Mouse (Mus musculus): ENCODE results near the gene Ostm1.

Ostm1 gene

DNA sequence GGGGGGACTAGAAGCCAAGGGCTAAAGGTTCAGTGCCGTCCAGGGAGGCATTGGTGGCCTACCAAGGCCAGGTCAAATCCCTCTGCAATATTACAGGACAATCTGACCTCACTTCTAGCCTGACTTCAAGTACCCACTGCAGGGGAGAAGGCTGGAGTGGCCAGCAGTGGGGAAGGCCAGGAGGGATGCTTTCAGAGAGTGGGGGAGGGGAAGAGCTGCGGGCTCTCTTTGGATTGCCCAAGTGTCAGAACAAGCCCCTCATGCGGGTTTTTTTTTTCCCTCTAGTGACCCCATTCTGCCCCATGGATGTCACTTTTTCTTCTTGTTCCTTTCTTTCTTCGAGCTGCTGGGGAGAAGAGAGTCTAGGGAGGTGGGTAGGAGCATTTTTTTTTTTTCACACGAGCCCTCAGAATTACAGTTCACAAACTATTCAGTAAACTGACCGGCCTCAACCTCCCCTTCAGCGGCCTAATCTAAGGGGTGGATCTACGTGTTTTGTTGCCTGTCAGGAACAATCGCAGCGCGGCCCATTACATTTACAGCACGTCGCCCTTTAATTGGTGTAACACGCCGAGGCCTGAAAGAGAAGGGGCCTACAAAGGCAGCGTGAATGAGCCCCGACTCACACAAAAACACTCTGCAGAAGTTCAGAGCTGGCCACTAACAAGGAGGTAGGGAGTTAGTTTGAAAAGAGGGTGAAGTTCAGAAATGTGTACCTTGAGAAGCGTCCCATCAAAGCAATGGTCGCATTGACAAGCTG is 47.2 kb downstream of the Ostm1 start:
- DNase-seq (ENCODE audit: low spot score in 2 of 2) = no peak

DNA sequence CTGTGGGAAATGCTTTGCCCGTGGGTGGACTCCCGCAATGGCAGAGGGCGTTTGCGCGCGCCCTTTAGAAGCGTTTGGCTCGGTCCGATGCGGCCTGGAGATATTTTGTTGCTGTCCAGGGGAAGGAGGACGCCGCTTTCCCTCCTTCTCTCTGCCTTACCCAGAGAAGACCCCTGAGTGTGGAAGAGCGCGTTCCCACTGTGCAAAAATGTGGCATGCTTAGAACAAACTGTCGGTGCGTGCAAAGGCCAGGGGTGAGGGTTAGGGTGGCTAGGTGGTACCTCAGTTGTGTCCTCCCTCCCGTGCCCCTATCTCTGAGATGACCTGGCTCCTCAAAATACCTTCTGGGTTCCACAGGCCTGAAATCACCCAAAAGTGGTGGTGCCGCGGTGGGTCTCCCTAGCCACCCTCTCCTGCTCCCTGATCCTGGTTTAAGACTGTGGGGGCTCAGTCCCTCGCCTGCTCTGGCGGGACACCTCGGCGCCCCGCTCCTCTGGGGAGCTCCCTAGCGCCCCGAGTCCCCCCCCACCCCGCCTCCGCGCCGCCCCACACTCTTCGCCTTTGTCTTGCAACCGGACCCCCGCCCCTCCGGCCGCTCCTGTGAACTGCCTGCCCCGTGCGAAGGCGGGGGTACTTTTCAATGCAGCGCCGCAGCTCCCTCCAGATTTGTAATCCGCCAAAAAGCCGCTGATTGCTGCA is 48.3 kb downstream of the Ostm1 start:
- no peak for DNase-seq (ENCODE audit: low spot score in 2 of 2)

DNA sequence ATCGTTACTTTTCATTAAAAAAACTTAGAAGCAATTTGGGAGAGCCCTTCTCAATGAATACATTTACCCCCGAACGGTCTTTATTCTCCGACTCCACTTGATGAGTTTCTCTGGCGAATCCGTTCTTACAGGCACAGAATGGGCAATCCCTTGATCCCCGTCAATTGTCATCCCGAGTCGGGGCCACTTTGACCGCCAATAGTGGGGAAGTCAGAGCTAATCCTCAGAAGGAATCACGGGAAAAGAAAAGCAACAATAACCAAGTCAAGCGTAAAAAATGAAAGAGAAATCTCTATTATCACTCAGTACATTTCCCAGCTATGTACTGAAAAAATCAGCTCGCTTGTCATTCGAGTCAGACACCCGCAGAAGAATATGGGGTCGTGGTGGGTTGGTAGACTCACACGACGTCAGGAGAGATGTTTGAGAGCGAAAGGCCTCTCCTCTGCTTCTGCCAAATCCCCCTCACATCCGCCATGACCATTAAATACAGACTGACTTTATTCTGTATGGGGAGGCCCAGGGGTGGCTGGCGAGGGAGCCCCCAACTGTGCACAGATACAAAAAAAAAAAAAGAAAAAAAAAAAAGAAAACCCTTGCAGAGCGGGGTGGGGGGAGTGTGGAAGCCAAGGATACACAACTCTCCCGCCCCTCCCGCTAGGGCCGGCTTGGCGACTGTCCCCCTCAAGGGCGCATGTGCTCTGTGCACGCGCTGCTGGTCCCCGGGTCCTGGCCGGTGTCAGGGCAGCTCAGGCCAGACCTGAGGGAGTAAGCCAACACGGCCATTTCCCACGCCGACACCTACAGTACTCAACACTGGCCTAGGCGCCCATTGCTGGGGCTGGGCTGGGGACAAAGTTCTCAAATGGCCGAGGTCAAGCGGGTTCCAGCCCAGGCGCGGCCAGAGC is 49.1 kb downstream of the Ostm1 start:
- no peak for DNase-seq (ENCODE audit: low spot score in 2 of 2)

DNA sequence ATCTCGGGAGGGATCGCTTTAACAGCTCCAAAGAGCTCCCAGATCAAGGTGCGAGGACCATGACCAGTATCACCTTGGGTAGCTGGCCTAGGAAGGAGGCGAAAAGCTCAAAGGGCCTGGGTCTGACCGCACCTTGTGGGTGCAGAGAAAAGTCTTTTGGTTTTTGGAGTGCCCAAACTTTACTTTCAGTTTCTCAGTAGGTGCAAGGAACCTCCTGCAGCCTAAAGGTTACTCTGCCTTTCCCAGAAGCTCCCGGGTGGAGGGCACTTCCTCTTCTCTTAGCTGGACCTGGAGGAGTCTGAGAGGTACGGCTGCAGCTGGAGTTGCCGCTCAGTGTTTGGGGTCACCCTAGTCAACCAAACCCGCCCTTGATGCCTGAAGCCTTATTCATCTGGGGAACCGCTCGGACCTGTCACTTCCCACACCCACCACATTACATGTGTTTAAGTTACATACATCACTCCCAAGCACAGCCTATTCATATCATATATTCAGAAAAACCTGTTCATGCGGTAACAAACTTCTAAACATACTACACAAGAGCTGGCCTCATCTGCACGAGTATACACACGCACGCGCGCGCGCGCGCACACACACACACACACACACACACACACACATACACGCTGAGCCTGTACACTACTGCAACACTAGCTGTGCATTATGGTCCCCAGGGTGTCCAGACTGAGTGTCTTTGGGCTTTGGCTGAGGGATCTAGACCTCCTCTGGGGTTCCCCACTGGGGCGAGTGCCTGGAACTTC is 49.9 kb downstream of the Ostm1 start:
- no peak for DNase-seq (ENCODE audit: low spot score in 2 of 2)

DNA sequence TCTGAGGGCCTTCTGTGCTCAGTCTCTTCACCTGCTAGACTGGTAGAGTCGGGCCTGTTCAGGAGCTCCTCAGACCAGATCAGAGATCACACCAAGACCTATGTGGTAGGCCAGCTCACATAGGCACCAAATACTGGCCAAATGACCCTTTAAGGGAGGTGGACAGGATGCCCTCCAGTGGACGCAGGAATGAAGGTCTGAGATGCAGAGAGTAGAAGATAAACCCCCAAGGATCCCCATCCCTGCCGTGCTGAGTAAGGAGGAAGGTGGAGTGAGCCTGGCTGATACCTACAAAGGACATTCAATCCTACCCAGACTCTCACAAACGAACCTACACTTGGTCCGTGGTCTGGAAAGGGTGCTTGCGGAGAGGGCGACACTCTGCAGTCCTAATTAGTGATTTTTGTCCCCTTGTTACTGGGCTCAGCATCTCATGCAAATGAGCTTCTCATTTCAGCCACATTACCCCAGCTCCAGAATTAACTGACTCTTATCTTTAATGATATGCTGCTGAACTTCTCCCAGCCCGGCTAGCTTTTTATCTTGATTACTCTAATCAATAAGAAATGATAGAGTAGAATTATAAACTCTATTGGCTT is 50.6 kb downstream of the Ostm1 start:
- no peak for DNase-seq (ENCODE audit: low spot score in 2 of 2)

DNA sequence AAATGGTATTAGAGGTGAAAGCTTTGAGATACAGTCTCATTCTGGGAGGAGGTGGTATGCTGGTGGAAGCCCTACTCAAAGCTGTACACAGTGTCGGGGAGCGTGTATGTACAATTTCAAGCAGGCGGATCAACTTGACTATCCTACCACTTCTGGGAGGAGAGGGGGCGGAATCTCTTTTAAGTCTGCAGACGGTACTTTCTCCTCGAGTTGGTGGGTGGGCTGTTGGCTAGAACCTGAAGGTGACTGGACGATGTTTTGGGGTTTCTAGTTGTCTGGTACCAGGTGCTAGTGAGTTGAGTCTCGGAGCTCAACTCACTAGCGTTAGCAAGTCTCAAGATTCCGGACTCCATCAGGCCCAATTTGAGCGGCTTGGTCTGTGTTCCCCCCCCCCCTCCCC is 51.4 kb downstream of the Ostm1 start:
- DNase-seq (ENCODE audit: low spot score in 2 of 2) = no peak

DNA sequence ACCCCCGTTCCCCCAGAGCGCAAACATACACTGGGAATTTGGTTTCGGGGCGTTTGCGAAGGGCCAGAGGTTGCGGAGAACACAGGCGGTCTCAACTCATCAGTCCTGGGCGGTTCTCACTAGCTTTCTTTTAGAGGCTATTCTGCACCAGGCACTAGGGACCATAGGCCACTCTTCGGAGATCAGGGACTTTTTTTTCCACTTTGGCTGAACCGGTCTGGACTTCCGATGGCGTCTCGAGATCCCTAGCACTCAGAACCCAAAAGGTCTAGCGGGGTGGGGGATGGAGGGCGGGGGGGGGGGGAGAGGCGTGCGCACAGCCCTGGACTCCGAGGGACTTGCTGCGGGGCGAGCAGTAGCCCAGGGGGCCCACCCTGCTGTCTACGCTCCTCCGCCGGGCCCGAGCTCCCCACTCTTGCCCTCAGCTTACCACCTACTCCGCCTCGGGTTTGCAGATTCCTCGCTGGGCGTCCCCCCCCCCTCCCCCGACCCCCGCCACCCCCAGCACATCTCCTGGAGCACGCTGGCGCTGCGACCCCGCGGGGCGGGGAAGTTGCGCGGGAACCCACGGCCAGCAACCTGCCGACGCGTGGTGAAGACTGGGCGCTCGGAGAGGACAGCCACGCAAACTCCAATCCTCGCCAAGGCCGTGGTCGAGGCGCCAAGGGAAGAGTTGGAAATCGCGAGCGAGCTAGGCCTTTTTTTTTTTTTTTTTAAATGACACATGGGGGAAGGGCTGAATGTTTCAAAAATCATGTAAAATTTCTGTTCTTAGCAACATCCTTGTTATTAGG is 52.1 kb downstream of the Ostm1 start:
- DNase-seq (ENCODE audit: low spot score in 2 of 2) = no peak

DNA sequence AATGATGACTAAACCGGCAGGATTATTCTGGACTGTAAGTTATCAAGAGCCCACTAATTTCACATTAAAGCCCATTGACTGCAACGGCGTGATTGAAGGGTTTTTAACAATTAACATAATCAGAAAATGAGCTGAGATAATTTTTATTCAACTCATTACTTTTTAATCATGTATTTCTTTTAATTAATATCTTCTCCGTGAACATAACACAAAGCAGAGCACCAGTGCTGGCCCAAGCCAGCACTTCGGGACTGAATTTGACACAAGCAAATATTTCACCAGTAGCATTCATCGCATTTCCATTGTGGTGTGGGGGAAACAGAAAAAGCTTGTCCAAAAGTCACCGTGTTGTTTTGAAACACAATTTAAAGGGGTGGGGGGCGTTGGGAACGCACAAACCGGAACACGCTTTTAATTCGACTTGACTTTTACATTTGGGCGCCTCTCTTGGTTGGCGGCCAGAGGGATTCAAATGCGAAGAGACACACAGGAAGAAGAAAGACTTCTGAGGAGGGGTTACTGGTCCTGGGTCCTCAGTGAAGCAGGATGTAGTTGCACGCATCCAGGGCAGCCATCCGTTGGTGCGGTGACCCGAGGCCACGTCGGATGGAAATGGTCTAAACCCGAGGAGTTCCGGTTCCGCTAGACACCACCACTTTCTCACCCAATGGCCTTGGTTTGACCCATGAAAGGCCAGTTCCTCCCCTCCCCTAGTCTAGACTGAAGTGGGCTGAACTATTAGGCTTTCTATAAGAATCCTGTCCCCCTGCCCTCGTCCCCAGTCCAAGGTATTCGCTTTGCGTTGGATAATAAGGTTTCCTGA is 52.9 kb downstream of the Ostm1 start:
- no peak for DNase-seq (ENCODE audit: low spot score in 2 of 2)

DNA sequence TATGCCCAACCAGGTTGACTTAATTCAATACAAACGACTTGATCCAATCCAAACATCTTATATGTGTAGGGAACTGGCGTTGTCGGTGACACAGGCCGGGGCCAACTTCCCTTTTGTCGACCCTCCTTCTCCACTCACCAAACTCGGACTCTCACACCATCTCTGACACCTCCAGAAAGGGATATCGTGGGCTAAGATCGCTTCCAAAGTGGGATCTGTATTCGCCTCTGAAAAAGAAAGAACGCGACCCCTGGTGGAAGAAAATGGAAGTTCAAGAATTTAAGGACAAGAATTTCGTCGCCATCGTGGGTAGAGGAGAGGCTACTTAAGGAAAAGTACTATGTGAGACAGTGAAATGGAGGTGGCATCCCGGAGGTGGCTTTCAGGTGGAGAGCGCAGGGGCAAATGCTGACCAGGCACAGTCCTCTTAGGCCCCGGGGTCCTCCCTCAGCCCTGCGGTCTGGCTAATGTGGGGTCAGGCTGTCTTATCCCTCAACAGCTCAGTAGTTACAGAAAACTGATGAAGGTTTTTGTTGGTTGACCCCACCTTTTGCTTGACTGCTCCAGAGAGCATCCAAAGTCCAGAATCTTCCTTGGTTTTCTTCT is 53.7 kb downstream of the Ostm1 start:
- DNase-seq (ENCODE audit: low spot score in 2 of 2) = peak in 1 of 2 experiments; percentile 33

DNA sequence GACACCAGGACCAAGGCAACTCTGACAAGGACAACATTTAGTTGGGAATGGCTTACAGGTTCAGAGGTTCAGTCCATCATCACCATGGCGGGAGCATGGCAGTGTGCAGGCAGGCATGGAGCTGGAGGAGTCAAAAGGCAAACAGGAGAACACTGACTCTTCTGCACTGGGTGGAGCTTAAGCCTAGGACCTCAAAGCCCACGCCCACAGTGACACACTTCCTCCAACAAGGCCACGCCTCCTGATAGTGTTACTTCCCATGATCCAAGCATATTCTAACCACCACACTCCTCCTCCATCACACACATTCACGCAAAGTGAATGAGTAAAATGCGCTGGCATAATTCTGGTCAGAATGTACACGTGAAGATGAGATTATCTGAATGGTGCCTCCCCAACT is 56.2 kb downstream of the Ostm1 start:
- no peak for DNase-seq (ENCODE audit: low spot score in 2 of 2)

DNA sequence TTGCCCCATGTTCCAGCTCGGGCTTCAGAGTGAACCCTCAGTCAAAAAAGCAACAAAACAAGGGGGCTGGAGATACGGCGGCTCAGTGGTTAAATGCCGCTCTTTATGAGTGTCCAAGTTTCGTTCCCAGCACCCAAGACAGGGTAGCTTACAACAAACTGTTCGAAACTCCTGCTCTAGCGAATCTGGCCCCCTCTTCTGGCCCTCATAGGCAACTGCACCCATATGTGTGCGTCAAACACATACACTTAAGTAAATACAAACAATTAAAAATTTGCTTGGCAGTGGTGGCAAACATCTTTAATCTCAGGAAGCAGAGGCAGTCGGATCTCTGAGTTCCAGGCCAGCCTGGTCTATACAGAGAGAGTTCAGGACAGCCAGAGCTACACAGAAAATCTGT is 60.0 kb downstream of the Ostm1 start:
- DNase-seq (ENCODE audit: low spot score in 2 of 2) = no peak

DNA sequence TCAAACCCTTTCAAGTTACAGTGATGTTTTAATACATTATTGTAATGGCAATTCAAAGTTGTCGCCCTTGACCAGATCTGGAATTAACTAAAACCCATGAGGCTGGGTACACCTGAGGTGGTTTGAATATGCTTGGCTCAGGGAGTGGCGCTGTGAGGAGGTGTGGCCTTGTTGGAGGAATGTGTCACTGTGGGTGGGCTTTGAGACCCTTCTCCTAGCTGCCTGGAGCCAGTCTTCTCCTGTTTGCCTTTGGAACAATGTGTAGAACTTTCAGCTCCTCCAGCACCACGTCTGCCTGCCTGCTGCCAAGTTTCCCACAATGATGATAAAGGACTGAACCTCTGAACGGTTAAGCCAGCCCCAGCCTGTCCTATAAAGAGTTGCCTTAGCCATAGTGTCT is 62.7 kb downstream of the Ostm1 start:
- no peak for DNase-seq (ENCODE audit: low spot score in 2 of 2)

DNA sequence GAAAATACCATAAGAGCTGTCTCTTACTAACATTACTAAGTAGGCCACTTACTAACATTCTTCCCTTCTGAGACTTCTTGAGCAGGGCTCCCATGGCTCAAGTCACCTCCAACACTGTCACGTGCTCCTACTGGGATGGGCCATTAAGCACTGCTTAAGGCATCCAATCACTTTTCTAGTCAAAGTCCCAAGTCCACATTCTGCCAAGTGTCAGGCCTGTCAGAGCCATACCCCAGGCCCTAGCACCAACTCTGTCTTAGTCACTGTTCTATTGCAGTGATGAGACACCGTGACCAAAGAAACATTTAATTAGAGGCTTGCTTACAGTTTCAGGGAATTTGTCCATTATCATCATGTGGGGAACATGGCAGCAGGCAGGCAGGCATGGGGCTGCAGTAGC is 78.3 kb downstream of the Ostm1 start:
- DNase-seq (ENCODE audit: low spot score in 2 of 2) = no peak

DNA sequence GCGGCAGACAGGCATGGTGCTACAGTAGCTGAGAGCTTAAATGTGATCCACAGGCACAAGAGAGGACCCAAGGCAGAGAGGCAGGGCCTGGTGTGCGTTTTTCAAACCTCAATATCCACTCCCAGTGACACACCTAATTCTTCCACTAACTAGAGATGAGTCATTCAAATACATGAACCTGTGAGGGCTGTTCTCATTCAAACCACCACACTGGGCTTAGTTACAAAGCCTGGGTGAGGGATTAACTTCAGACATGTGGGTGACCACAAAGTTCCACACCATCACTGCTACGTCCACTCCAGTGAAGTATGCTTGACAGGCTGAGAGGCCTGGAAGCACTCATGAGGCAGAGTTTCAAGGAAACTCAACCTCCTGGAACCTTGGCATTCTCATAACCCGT is 86.3 kb downstream of the Ostm1 start:
- DNase-seq (ENCODE audit: low spot score in 2 of 2) = no peak

DNA sequence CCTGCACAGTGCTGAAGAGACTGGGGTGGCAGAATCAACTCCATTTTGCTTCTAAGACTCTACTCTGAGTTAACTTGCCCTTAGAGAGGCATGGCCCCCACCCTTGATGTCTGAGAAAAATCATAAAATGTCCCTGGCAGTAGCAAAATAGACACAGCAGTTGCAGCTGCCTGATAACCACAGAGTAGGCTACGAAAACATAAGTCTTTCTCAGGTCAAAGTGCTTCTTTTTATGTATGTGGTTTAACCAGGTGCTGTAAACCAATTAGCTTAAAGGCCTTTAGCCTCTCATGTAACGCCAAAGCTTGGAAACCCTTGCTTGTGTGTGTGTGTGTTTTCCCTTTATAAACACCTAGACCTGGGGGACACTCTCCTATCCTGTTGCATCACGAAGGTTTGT is 89.2 kb downstream of the Ostm1 start:
- DNase-seq (ENCODE audit: low spot score in 2 of 2) = no peak

DNA sequence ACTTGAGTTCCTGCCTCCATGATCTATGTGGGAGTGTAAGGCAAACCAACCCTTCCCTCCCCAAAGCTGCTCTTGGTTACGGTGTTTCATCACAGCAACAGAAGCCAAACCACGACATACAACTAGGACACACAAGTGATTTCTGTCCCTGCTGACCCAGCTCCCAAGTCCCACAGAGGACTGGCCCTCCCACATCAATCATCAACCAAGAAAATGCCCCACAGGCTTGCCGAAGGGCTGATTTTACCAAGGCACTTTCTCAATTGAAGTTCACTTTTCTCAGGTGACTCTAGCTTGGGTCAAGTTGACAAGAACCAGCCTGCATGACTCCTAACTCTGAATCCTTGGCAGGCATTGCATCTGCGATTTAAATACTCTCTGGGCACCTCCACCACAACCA is 91.9 kb downstream of the Ostm1 start:
- no peak for DNase-seq (ENCODE audit: low spot score in 2 of 2)

DNA sequence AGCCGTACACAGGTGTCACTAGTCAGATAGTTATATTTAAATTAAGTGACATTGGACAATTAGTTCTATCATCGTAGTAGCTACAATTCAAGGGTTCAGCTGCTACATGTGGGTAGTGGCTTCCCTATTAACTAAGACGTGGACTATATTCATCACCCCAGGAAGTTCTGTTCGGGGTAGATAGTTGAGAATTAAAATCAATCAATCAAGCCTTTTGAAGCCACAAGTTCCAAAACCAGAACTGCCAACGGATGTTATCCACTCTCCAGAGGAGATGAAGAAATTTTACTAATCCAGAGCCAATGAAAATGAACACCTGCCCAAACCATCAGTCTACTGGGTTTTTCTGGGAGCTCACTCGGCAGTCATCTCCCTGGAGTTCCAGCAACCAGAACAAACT is 94.7 kb downstream of the Ostm1 start:
- no peak for DNase-seq (ENCODE audit: low spot score in 2 of 2)

DNA sequence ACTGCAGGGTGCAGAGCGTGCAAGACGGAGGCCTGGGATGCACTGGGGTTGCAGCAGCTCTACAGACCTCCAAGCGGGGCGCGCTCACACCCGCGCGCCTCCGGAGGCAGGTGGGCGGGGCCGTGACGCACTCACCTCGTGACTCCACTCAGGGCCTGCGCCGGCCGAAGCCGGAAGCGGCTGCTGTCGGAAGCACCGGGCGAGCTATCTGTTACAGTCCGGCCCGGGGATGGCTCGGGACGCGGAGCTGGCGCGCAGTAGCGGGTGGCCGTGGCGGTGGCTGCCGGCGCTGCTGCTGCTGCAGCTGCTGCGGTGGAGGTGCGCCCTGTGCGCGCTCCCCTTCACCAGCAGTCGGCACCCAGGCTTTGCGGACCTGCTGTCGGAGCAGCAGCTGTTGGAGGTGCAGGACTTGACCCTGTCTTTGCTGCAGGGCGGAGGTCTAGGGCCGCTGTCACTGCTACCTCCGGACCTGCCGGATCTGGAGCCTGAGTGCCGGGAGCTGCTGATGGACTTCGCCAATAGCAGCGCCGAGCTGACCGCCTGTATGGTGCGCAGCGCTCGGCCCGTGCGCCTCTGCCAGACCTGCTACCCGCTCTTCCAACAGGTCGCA is 95.2 kb downstream of the Ostm1 start:
- DNase-seq (ENCODE audit: low spot score in 2 of 2) = peak; percentile 80 to 89

DNA sequence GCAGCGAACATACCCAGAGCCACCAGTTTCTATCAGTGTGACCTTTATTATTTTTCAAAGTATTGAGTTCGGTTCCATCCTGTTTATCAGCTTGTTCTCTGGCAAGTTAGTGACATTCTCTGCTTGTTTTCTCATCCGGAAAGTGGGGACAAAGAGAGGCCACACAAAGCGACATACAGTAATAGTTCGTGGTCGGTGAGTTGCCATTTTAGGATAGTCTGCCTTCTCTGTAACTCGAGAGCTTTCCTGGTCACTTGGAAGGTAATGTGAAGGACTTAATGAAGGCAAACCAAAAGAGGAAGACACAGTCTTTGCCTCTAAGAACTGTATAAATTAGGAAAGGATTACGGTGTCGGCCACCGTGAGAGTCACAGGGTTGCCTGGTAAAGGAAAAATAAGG is 96.0 kb downstream of the Ostm1 start:
- DNase-seq (ENCODE audit: low spot score in 2 of 2) = no peak

Data from frontal cortex, postnatal 14 days (tissue).